Mouse (Mus musculus): ENCODE measurements around the gene Casc4.

DNA sequence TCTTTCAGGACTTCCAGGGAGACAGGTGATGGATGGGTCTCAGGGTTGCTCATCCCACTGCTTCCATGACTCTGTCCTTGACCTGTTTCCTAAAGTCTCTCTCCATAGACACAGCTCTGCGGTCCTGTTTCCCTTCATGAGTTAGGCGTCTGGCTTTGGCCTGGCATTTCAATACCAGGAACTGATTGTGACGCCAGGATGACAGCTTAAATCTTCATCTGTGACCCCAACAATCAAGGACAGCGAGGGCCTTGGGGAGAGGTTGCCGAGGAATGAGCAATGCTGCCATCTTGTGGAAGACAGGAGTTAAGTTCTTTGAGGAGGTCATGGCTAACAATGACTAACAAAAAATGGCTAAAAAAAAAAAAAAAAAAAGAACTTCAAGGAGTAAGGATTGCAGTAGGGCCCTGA, 34.3 kb upstream of the Casc4 start:
- TF ChIP-seq CTCF (IDR thresholded peaks at IDR 0.05; ENCODE audit: low read depth) (peak; percentile 83), EP300 (IDR thresholded peaks at IDR 0.05; ENCODE audit: low read depth) (no peak)
